Mouse (Mus musculus) heart, postnatal 0 days (tissue): ENCODE measurements around the gene Pou4f1. TPM values are rescaled to one million over a fixed set of nuclear protein-coding genes. Genes with fewer than 3 reads are reported as not detected.

Experiments used
- ATAC-seq: fragments of 200-750 bp; cut with Nextera tagmentation; 2 replicates; pipeline ENCODE4 v1.8.0; 2017; ENCODE audit warnings: low read depth, moderate number of reproducible peaks, moderate library complexity; ENCODE audit not compliant: insufficient read depth
- DNase-seq: peaks from one replicate; pipeline ENCODE4 v3.0.0-alpha.2; 2016; ENCODE audit warnings: low spot score
- H3K27ac ChIP-seq: fragments of 300-500 bp; sonication (generic); 2 replicates; pipeline ENCODE4 v1.5.1; 2014; ENCODE audit warnings: low read depth, mild to moderate bottlenecking
- H3K27me3 ChIP-seq: fragments of 300-500 bp; sonication (generic); 2 replicates; pipeline ENCODE4 v1.6.1; 2014; ENCODE audit warnings: low read length, mixed read lengths; ENCODE audit not compliant: control insufficient read depth, insufficient read depth
- H3K36me3 ChIP-seq: fragments of 300-500 bp; sonication (generic); replicated peaks from 2 replicates; pipeline ENCODE4 v1.6.1; 2014; ENCODE audit warnings: low read length, mixed read lengths; ENCODE audit not compliant: control insufficient read depth, insufficient read depth
- H3K4me1 ChIP-seq: fragments of 300-500 bp; sonication (generic); 2 replicates; pipeline ENCODE4 v1.6.1; 2014; ENCODE audit warnings: antibody characterized with exemption; ENCODE audit not compliant: control insufficient read depth, insufficient read depth
- H3K4me2 ChIP-seq: fragments of 300-500 bp; sonication (generic); 2 replicates; pipeline ENCODE4 v1.6.1; 2014; ENCODE audit warnings: low read depth, mild to moderate bottlenecking, low read length, moderate library complexity
- H3K4me3 ChIP-seq: fragments of 300-500 bp; sonication (generic); 2 replicates; pipeline ENCODE4 v1.5.1; 2014; ENCODE audit warnings: low read depth, low read length
- H3K9ac ChIP-seq: fragments of 300-500 bp; sonication (generic); replicated peaks from 2 replicates; pipeline ENCODE4 v1.6.1; 2014; ENCODE audit warnings: low read depth, low read length, mixed read lengths
- H3K9me3 ChIP-seq: fragments of 300-500 bp; sonication (generic); replicated peaks from 2 replicates; pipeline ENCODE4 v1.6.1; 2016; ENCODE audit warnings: low read length; ENCODE audit not compliant: control insufficient read depth
- CTCF ChIP-seq: IDR thresholded peaks from 2 replicates; pipeline ENCODE4 v1.5.1; 2016; ENCODE audit warnings: antibody characterized with exemption, control low read depth, low read depth
- EP300 ChIP-seq: IDR thresholded peaks from 2 replicates; pipeline ENCODE4 v1.6.1; 2016; ENCODE audit warnings: antibody characterized with exemption, low read depth
- WGBS: fragments of 180-500 bp; shearing (Covaris S2); extraction: QIAGEN DNeasy Blood & Tissue Kit; methylation state at CpG from one replicate; pipeline ENCODE4 v1.1.7; 2014; 5-methylcytosine and 5-hydroxymethylcytosine counted together
- polyA plus RNA-seq: library from polyadenylated mRNA; unstranded; fragments of >200 nt; fragmentation: Nextera tagmentation; extraction: Ambion mirVana; gene quantifications from 2 replicates; pipeline ENCODE4 v1.2.1, GENCODE M21; 2015
- total RNA-seq: library from RNA; depleted of rRNA; stranded (reverse); fragments of >200 nt; gene quantifications from 2 replicates; pipeline ENCODE4 v1.2.3, GENCODE M21; 2014; ENCODE audit warnings: low replicate concordance; rRNA removed

Gene Pou4f1
- total and polyA plus RNA-seq, 2 experiments from 2014 or later = 0.23 TPM; not detected in 1

GRCm38 (mm10) chr14:104434293-104434692 is 33.5 kb downstream of the Pou4f1 start:
- Histone ChIP-seq H3K4me3 (no peak overlapping the region), H3K4me1 (no peaks in the 10 kb centered on the region), H3K9ac (no peak overlapping the region), H3K27ac (no peak overlapping the region), H3K9me3 (no peaks in the 10 kb centered on the region), H3K4me2 (no peak overlapping the region), H3K36me3 (no peaks in the 10 kb centered on the region), H3K27me3 (no peaks in the 10 kb centered on the region)
- 27% methylated on average over 2 of the region's 2 CpGs for WGBS
- ATAC-seq = no peak
- TF ChIP-seq EP300 (no peak), CTCF (no peak)
- no peak for DNase-seq

- Histone ChIP-seq H3K27ac (no peak overlapping the region), H3K27me3 (no peaks in the 10 kb centered on the region), H3K9me3 (no peaks in the 10 kb centered on the region), H3K36me3 (no peaks in the 10 kb centered on the region), H3K4me3 (no peak overlapping the region), H3K9ac (no peak overlapping the region), H3K4me2 (no peak overlapping the region), H3K4me1 (no peaks in the 10 kb centered on the region)
- ATAC-seq (no peak), DNase-seq (no peak)
- TF ChIP-seq CTCF (no peak), EP300 (no peak)
- 56% methylated on average over 4 of the region's 4 CpGs for WGBS
These were observed 37.0 kb downstream of the Pou4f1 start for GRCm38 (mm10) chr14:104430819-104431218.

- WGBS = 57% methylated on average over 14 of the region's 14 CpGs
- H3K4me2 ChIP-seq = no peak overlapping the region
- no peaks in the 10 kb centered on the region for H3K4me1 ChIP-seq
- H3K27ac ChIP-seq = no peak overlapping the region
- H3K9me3 ChIP-seq = no peaks in the 10 kb centered on the region
- DNase-seq (no peak), ATAC-seq (no peak)
- TF ChIP-seq EP300 (no peak), CTCF (no peak)
- no peak overlapping the region for H3K4me3 ChIP-seq
- no peaks in the 10 kb centered on the region for H3K36me3 ChIP-seq
- H3K9ac ChIP-seq = no peak overlapping the region
- H3K27me3 ChIP-seq = no peaks in the 10 kb centered on the region
These were observed 43.9 kb downstream of the Pou4f1 start for GRCm38 (mm10) chr14:104423688-104424470.

Other genes with a start within 250 kb of the Pou4f1 start
- gene Rnf219, start 54.6 kb upstream of the Pou4f1 start, total RNA-seq = 0.61 and 2.0 TPM in 2 replicates
- 6.6 and 7.8 TPM in 2 replicates for gene Rnf219, start 54.6 kb upstream of the Pou4f1 start, polyA plus RNA-seq